Mouse (Mus musculus) mesoderm, embryonic 11.5 days (tissue): Measurements from ENCODE around the gene Gon7.
A peak's percentile ranks its signal among the peaks of the same experiment; 100 is the strongest.

Experiments
- DNase-seq: peaks from one replicate; pipeline ENCODE4 v3.0.0-alpha.2; 2012; ENCODE audit warnings: low read depth, low spot score

Gon7 gene

GRCm38 (mm10) chr12:102706833-102707463 is 50.7 kb downstream of the Gon7 start:
- DNase-seq: no peak

- no peak for DNase-seq
These were observed 51.5 kb downstream of the Gon7 start for GRCm38 (mm10) chr12:102705906-102706640.

- peak; percentile 81 for DNase-seq
These were observed 52.3 kb downstream of the Gon7 start for GRCm38 (mm10) chr12:102705216-102705871.

GRCm38 (mm10) chr12:102704457-102705198 is 53.0 kb downstream of the Gon7 start, which contains the start of gene Itpk1:
Gene Itpk1 (minus strand): TSS chr12:102704930.
- peak; percentile 33 for DNase-seq

GRCm38 (mm10) chr12:102703921-102704408 is 53.6 kb downstream of the Gon7 start:
- DNase-seq: no peak

GRCm38 (mm10) chr12:102703441-102703840 is 54.2 kb downstream of the Gon7 start:
- DNase-seq: no peak
